Comparison of ENCODE assay signal across 27 mouse cellular contexts in the genomic region with DNA sequence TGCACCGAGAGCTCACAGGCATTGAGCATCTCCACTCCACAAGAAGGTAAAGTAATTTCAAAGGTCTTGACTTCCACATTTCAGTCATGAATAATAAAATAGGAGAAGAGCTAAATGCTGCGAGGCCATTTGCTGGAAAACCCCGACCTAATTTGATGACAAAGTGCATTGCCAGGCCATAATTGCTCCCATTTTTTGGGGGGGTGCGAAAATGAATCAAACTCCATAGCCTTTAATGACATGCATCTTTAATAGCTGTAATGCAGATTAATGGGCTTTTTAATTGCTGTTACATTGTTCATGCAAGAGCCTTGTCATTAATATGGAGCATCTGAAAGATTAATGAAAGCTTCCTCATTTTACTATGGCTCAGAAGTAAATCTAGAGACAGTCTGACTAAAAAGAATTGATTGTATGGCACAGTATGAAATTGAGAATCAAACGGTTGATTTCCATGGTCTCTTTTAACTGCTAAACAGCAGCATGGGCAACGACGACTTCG.
DNase-seq lines count a peak whose midpoint lies in the region; ATAC-seq and TF ChIP-seq lines count a peak whose summit lies in the region.
"Had no signal": no experiment of that assay in that cellular context is flagged by ENCODE, and none has a peak within 500 bp of the region (broad histone marks: within the 10 kb centered on the region; RNA-seq: fewer than 3 reads in every experiment).

No protein-coding gene starts in this region.

- no peak overlapping the region for H3K27ac ChIP-seq in forebrain, embryonic 14.5 days (ENCODE audit: low read depth, low read length)
- H3K27ac ChIP-seq in forebrain, embryonic 11.5 days (ENCODE audit: low read depth, low read length): no peak overlapping the region
- no peak overlapping the region for H3K27ac ChIP-seq in hindbrain, embryonic 14.5 days
- H3K27ac ChIP-seq in hindbrain, embryonic 11.5 days (ENCODE audit: low read depth, low read length): no peak overlapping the region
- H3K27ac ChIP-seq in midbrain, postnatal 0 days (ENCODE audit: low read depth, low read length): no peak overlapping the region
- H3K27ac ChIP-seq in midbrain, embryonic 10.5 days (replicated peaks): no peak overlapping the region
- H3K27ac ChIP-seq in neural tube, embryonic 14.5 days (ENCODE audit: low read depth, low read length): no peak overlapping the region
- no peak overlapping the region for H3K27ac ChIP-seq in intestine, embryonic 16.5 days (ENCODE audit: low read length)
- H3K27ac ChIP-seq: embryonic facial prominence, embryonic 12.5 days; liver, embryonic 12.5 days; stomach, postnatal 0 days had no signal

- 23% methylated on average over 8 of the region's 8 CpGs for WGBS in forebrain, embryonic 14.5 days
- WGBS in forebrain, embryonic 11.5 days: 74% methylated on average over 8 of the region's 8 CpGs
- 42% methylated on average over 8 of the region's 8 CpGs for WGBS in hindbrain, embryonic 14.5 days
- WGBS in hindbrain, embryonic 11.5 days: 68% methylated on average over 8 of the region's 8 CpGs
- WGBS in midbrain, postnatal 0 days: 51% methylated on average over 8 of the region's 8 CpGs
- 85% methylated on average over 8 of the region's 8 CpGs for WGBS in midbrain, embryonic 10.5 days
- 33% methylated on average over 8 of the region's 8 CpGs for whole genome bisulfite sequencing in neural tube, embryonic 14.5 days
- WGBS in intestine, embryonic 16.5 days: 82% methylated on average over 8 of the region's 8 CpGs

- DNase-seq in forebrain, embryonic 14.5 days (ENCODE audit: low spot score): peak; percentile 51
- DNase-seq in forebrain, embryonic 11.5 days (ENCODE audit: low spot score): no peak
- peak; percentile 33 for DNase-seq in hindbrain, embryonic 14.5 days (ENCODE audit: low spot score)
- DNase-seq in hindbrain, embryonic 11.5 days (ENCODE audit: low spot score): no peak
- DNase-seq in midbrain, postnatal 0 days (ENCODE audit: low spot score): peak; percentile 8
- no peak for DNase-seq in midbrain, embryonic 10.5 days (ENCODE audit: low spot score)
- DNase-seq: adrenal gland, postnatal 14 days; cerebellum, adult 11-12 months; cerebellum, adult 9-11 months; embryo, embryonic 11 days; heart, postnatal 14 days; kidney, adult 9 months; kidney, postnatal 10 days; layer of hippocampus, postnatal 36 days; left cerebral cortex, postnatal 4 days; liver, postnatal 0 days; lung, postnatal 36 days; right cerebral cortex, postnatal 4 days; thymus, adult 18-20 months; thymus, postnatal 25 days had no signal

- no peak for TF ChIP-seq CTCF in midbrain, postnatal 0 days (IDR thresholded peaks at IDR 0.05)

- no peak overlapping the region for H3K4me2 ChIP-seq in forebrain, embryonic 14.5 days (ENCODE audit: low read length)
- no peak overlapping the region for H3K4me2 ChIP-seq in forebrain, embryonic 11.5 days (ENCODE audit: low read depth, low read length, severe bottlenecking)
- H3K4me2 ChIP-seq in hindbrain, embryonic 14.5 days (replicated peaks): no peak overlapping the region
- H3K4me2 ChIP-seq in hindbrain, embryonic 11.5 days (replicated peaks; ENCODE audit: low read depth, low read length): no peak overlapping the region
- no peak overlapping the region for H3K4me2 ChIP-seq in midbrain, postnatal 0 days (ENCODE audit: low read depth, low read length, poor library complexity, severe bottlenecking)
- no peak overlapping the region for H3K4me2 ChIP-seq in neural tube, embryonic 14.5 days (ENCODE audit: low read depth, low read length)
- H3K4me2 ChIP-seq in intestine, embryonic 16.5 days (ENCODE audit: low read depth, low read length): no peak overlapping the region
- H3K4me2 ChIP-seq: embryonic facial prominence, embryonic 12.5 days; liver, embryonic 12.5 days had no signal

- 0 out of 2 replicates have a peak, but pooled peaks have one; percentile 44 for ATAC-seq in forebrain, embryonic 14.5 days
- no peak for ATAC-seq in forebrain, embryonic 11.5 days (replicated peaks; ENCODE audit: low FRiP score)
- no peak for ATAC-seq in hindbrain, embryonic 14.5 days (ENCODE audit: low FRiP score)
- no peak for ATAC-seq in hindbrain, embryonic 11.5 days (ENCODE audit: low FRiP score)
- no peak for ATAC-seq in midbrain, postnatal 0 days (ENCODE audit: low FRiP score)
- ATAC-seq in neural tube, embryonic 14.5 days (ENCODE audit: low read depth): peak; percentile 21; the same call in 1 of the 2 replicates
- ATAC-seq in intestine, embryonic 16.5 days: no peak
- ATAC-seq: intestine, postnatal 0 days; liver, embryonic 12.5 days; liver, postnatal 0 days had no signal

- no peak overlapping the region for H3K9ac ChIP-seq in forebrain, embryonic 14.5 days (ENCODE audit: low read length)
- H3K9ac ChIP-seq in forebrain, embryonic 11.5 days (ENCODE audit: low read length): no peak overlapping the region
- no peak overlapping the region for H3K9ac ChIP-seq in hindbrain, embryonic 14.5 days
- H3K9ac ChIP-seq in hindbrain, embryonic 11.5 days (ENCODE audit: low read depth, low read length): no peak overlapping the region
- no peak overlapping the region for H3K9ac ChIP-seq in midbrain, postnatal 0 days (replicated peaks; ENCODE audit: low read length, poor library complexity, severe bottlenecking)
- H3K9ac ChIP-seq in neural tube, embryonic 14.5 days (replicated peaks; ENCODE audit: low read depth, low read length): no peak overlapping the region
- H3K9ac ChIP-seq in intestine, embryonic 16.5 days (ENCODE audit: low read depth, low read length): no peak overlapping the region
- H3K9ac ChIP-seq: embryonic facial prominence, embryonic 12.5 days; liver, embryonic 12.5 days; liver, postnatal 0 days had no signal

- H3K36me3 ChIP-seq in forebrain, embryonic 14.5 days (ENCODE audit: control insufficient read depth, insufficient read depth, low read length): no peaks in the 10 kb centered on the region
- H3K36me3 ChIP-seq in forebrain, embryonic 11.5 days (ENCODE audit: control insufficient read depth, insufficient read depth, low read length): no peaks in the 10 kb centered on the region
- H3K36me3 ChIP-seq in hindbrain, embryonic 14.5 days (replicated peaks; ENCODE audit: control insufficient read depth, insufficient read depth): no peaks in the 10 kb centered on the region
- no peaks in the 10 kb centered on the region for H3K36me3 ChIP-seq in hindbrain, embryonic 11.5 days (ENCODE audit: control insufficient read depth, insufficient read depth, low read length)
- H3K36me3 ChIP-seq in midbrain, postnatal 0 days (ENCODE audit: insufficient read depth, low read length): no peaks in the 10 kb centered on the region
- H3K36me3 ChIP-seq in midbrain, embryonic 10.5 days: no peaks in the 10 kb centered on the region
- no peaks in the 10 kb centered on the region for H3K36me3 ChIP-seq in neural tube, embryonic 14.5 days (ENCODE audit: control insufficient read depth, insufficient read depth, low read length)
- no peaks in the 10 kb centered on the region for H3K36me3 ChIP-seq in intestine, embryonic 16.5 days (ENCODE audit: control insufficient read depth, insufficient read depth, low read length)
- H3K36me3 ChIP-seq: embryonic facial prominence, embryonic 12.5 days; liver, embryonic 12.5 days had no signal

- no peaks in the 10 kb centered on the region for H3K27me3 ChIP-seq in forebrain, embryonic 14.5 days (replicated peaks; ENCODE audit: control insufficient read depth, insufficient read depth, low read length)
- H3K27me3 ChIP-seq in forebrain, embryonic 11.5 days (ENCODE audit: control insufficient read depth, insufficient read depth, low read length): no peaks in the 10 kb centered on the region
- H3K27me3 ChIP-seq in hindbrain, embryonic 14.5 days (ENCODE audit: control insufficient read depth, insufficient read depth, low read length): no peaks in the 10 kb centered on the region
- no peaks in the 10 kb centered on the region for H3K27me3 ChIP-seq in hindbrain, embryonic 11.5 days (ENCODE audit: control insufficient read depth, insufficient read depth, low read length)
- H3K27me3 ChIP-seq in midbrain, postnatal 0 days (ENCODE audit: insufficient read depth, low read length): no peaks in the 10 kb centered on the region
- H3K27me3 ChIP-seq in midbrain, embryonic 10.5 days (ENCODE audit: low read depth, poor library complexity, severe bottlenecking): no peaks in the 10 kb centered on the region
- H3K27me3 ChIP-seq in neural tube, embryonic 14.5 days (ENCODE audit: control insufficient read depth, insufficient read depth, low read length): no peaks in the 10 kb centered on the region
- no peaks in the 10 kb centered on the region for H3K27me3 ChIP-seq in intestine, embryonic 16.5 days (replicated peaks; ENCODE audit: control insufficient read depth, insufficient read depth, low read length)
- H3K27me3 ChIP-seq: embryonic facial prominence, embryonic 12.5 days; liver, embryonic 12.5 days; megakaryocyte, embryonic 14.5 days had no signal

- no peaks in the 10 kb centered on the region for H3K4me1 ChIP-seq in forebrain, embryonic 14.5 days (ENCODE audit: control insufficient read depth, insufficient read depth, low read length)
- H3K4me1 ChIP-seq in forebrain, embryonic 11.5 days (replicated peaks; ENCODE audit: control insufficient read depth, insufficient read depth, low read length): no peaks in the 10 kb centered on the region; the same call in 1 of the 2 replicates
- peaks cover 6% of the 10 kb centered on the region; the same call in 1 of the 2 replicates for H3K4me1 ChIP-seq in hindbrain, embryonic 14.5 days (replicated peaks; ENCODE audit: control insufficient read depth, insufficient read depth, low read length)
- no peaks in the 10 kb centered on the region for H3K4me1 ChIP-seq in hindbrain, embryonic 11.5 days (replicated peaks; ENCODE audit: control insufficient read depth, insufficient read depth, low read length)
- no peaks in the 10 kb centered on the region for H3K4me1 ChIP-seq in midbrain, postnatal 0 days (ENCODE audit: insufficient read depth, low read length)
- no peaks in the 10 kb centered on the region for H3K4me1 ChIP-seq in midbrain, embryonic 10.5 days
- H3K4me1 ChIP-seq in neural tube, embryonic 14.5 days (ENCODE audit: control insufficient read depth, insufficient read depth, low read length): no peaks in the 10 kb centered on the region
- no peaks in the 10 kb centered on the region for H3K4me1 ChIP-seq in intestine, embryonic 16.5 days (ENCODE audit: control insufficient read depth, insufficient read depth, low read length)
- H3K4me1 ChIP-seq: embryonic facial prominence, embryonic 12.5 days; liver, embryonic 12.5 days had no signal

- H3K4me3 ChIP-seq in forebrain, embryonic 14.5 days (ENCODE audit: low read depth, low read length): no peak overlapping the region
- H3K4me3 ChIP-seq in forebrain, embryonic 11.5 days (ENCODE audit: low read depth, low read length): no peak overlapping the region
- no peak overlapping the region for H3K4me3 ChIP-seq in hindbrain, embryonic 14.5 days (replicated peaks; ENCODE audit: low read length)
- no peak overlapping the region for H3K4me3 ChIP-seq in hindbrain, embryonic 11.5 days (ENCODE audit: low read depth, low read length)
- no peak overlapping the region for H3K4me3 ChIP-seq in midbrain, postnatal 0 days (ENCODE audit: low read depth, low read length)
- H3K4me3 ChIP-seq in midbrain, embryonic 10.5 days: no peak overlapping the region
- no peak overlapping the region for H3K4me3 ChIP-seq in neural tube, embryonic 14.5 days (ENCODE audit: low read depth, low read length)
- H3K4me3 ChIP-seq in intestine, embryonic 16.5 days (ENCODE audit: low read length): no peak overlapping the region
- H3K4me3 ChIP-seq: embryonic facial prominence, embryonic 12.5 days; liver, embryonic 12.5 days; megakaryocyte, embryonic 14.5 days had no signal

- no peaks in the 10 kb centered on the region for H3K9me3 ChIP-seq in forebrain, embryonic 14.5 days (replicated peaks; ENCODE audit: control insufficient read depth, low read length)
- H3K9me3 ChIP-seq in forebrain, embryonic 11.5 days (ENCODE audit: control insufficient read depth, low read length): no peaks in the 10 kb centered on the region
- H3K9me3 ChIP-seq in hindbrain, embryonic 14.5 days (ENCODE audit: control insufficient read depth, low read length): no peaks in the 10 kb centered on the region
- no peaks in the 10 kb centered on the region for H3K9me3 ChIP-seq in hindbrain, embryonic 11.5 days (ENCODE audit: control insufficient read depth, low read length)
- H3K9me3 ChIP-seq in midbrain, postnatal 0 days (ENCODE audit: low read length): no peaks in the 10 kb centered on the region
- H3K9me3 ChIP-seq in midbrain, embryonic 10.5 days (replicated peaks): no peaks in the 10 kb centered on the region
- H3K9me3 ChIP-seq in neural tube, embryonic 14.5 days (ENCODE audit: control insufficient read depth, low read length): no peaks in the 10 kb centered on the region
- no peaks in the 10 kb centered on the region for H3K9me3 ChIP-seq in intestine, embryonic 16.5 days (ENCODE audit: control insufficient read depth, low read length)
- H3K9me3 ChIP-seq: embryonic facial prominence, embryonic 12.5 days; liver, embryonic 12.5 days had no signal

Comparison
In these comparisons a context has a peak if more than half of its experiments do, and no peak if none do; other contexts are left out.
1. ATAC-seq: peak in forebrain, embryonic 14.5 days (single experiment) and neural tube, embryonic 14.5 days (single experiment); none in forebrain, embryonic 11.5 days (single experiment), hindbrain, embryonic 14.5 days (single experiment), hindbrain, embryonic 11.5 days (single experiment), midbrain, postnatal 0 days (single experiment) and intestine, embryonic 16.5 days (single experiment).
2. DNase-seq: peak in forebrain, embryonic 14.5 days (single experiment), hindbrain, embryonic 14.5 days (single experiment) and midbrain, postnatal 0 days (single experiment); none in forebrain, embryonic 11.5 days (single experiment), hindbrain, embryonic 11.5 days (single experiment) and midbrain, embryonic 10.5 days (single experiment).